Mouse (Mus musculus) stomach, embryonic 16.5 days (tissue): ENCODE data around the gene Plxnd1. TPM values are rescaled to one million over a fixed set of nuclear protein-coding genes. Genes with fewer than 3 reads are reported as not detected.
A peak's percentile ranks its signal among the peaks of the same experiment; 100 is the strongest.

Experiments
- ATAC-seq: fragments of 200-750 bp; cut with Nextera tagmentation; 2 replicates; pipeline ENCODE4 v1.8.0; 2017; ENCODE audit warnings: moderate number of reproducible peaks, moderate TSS enrichment; ENCODE audit not compliant: insufficient read depth, low FRiP score
- H3K27ac ChIP-seq: fragments of 300-500 bp; sonication (generic); 2 replicates; pipeline ENCODE4 v1.5.1; 2014; ENCODE audit warnings: low read length
- H3K27me3 ChIP-seq: fragments of 300-500 bp; sonication (generic); 2 replicates; pipeline ENCODE4 v1.6.1; 2014; ENCODE audit warnings: low read length, control low read depth, mixed read lengths; ENCODE audit not compliant: control insufficient read depth, insufficient read depth
- H3K36me3 ChIP-seq: fragments of 300-500 bp; sonication (generic); 2 replicates; pipeline ENCODE4 v1.6.1; 2014; ENCODE audit warnings: low read length; ENCODE audit not compliant: control insufficient read depth, insufficient read depth
- H3K4me1 ChIP-seq: fragments of 300-500 bp; sonication (generic); 2 replicates; pipeline ENCODE4 v1.6.1; 2014; ENCODE audit warnings: low read length, control low read depth, mixed read lengths; ENCODE audit not compliant: control insufficient read depth, insufficient read depth
- H3K4me2 ChIP-seq: fragments of 300-500 bp; sonication (generic); 2 replicates; pipeline ENCODE4 v1.6.1; 2014; ENCODE audit warnings: low read depth, low read length, mixed read lengths
- H3K4me3 ChIP-seq: fragments of 300-500 bp; sonication (generic); replicated peaks from 2 replicates; pipeline ENCODE4 v1.5.1; 2014; ENCODE audit warnings: mild to moderate bottlenecking, low read length
- H3K9ac ChIP-seq: fragments of 300-500 bp; sonication (generic); 2 replicates; pipeline ENCODE4 v1.6.1; 2014; ENCODE audit warnings: low read length
- H3K9me3 ChIP-seq: fragments of 300-500 bp; sonication (generic); replicated peaks from 2 replicates; pipeline ENCODE4 v1.6.1; 2016; ENCODE audit warnings: low read length, control low read depth; ENCODE audit not compliant: control insufficient read depth
- whole genome bisulfite sequencing: fragments of 180-500 bp; shearing (Covaris S2); extraction: QIAGEN DNeasy Blood & Tissue Kit; methylation state at CpG from one replicate; pipeline ENCODE4 v1.1.7; 2014; 5-methylcytosine and 5-hydroxymethylcytosine counted together
- polyA plus RNA-seq: library from polyadenylated mRNA; unstranded; fragments of >200 nt; fragmentation: Nextera tagmentation; extraction: Ambion mirVana; gene quantifications from 2 replicates; pipeline ENCODE4 v1.2.1, GENCODE M21; 2015

The Plxnd1 gene
- polyA plus RNA-seq, 1 experiment from 2014 or later, result 27.7 TPM

- Histone ChIP-seq H3K27ac (peak overlapping the region; percentile 64; the same call in 1 of the 2 replicates), H3K4me2 (no peak overlapping the region), H3K4me3 (no peak overlapping the region), H3K36me3 (no peaks in the 10 kb centered on the region), H3K9me3 (no peaks in the 10 kb centered on the region), H3K4me1 (peaks cover 36% of the 10 kb centered on the region), H3K9ac (peak overlapping the region; percentile 43; the same call in 1 of the 2 replicates), H3K27me3 (no peaks in the 10 kb centered on the region)
- ATAC-seq, result no peak
- 87% methylated on average over 9 of the region's 9 CpGs for WGBS
These were observed 36.4 kb downstream of the Plxnd1 start for GRCm38 (mm10) chr6:115958445-115958844.

GRCm38 (mm10) chr6:115957681-115958080 is 37.1 kb downstream of the Plxnd1 start:
- Histone ChIP-seq H3K27me3 (no peaks in the 10 kb centered on the region), H3K9me3 (no peaks in the 10 kb centered on the region), H3K36me3 (no peaks in the 10 kb centered on the region), H3K4me1 (peaks cover 36% of the 10 kb centered on the region), H3K4me3 (no peak overlapping the region), H3K27ac (peak overlapping the region; percentile 74; the same call in 1 of the 2 replicates), H3K9ac (peak overlapping the region; percentile 44), H3K4me2 (no peak overlapping the region)
- WGBS, result 53% methylated on average over 6 of the region's 6 CpGs
- ATAC-seq, result no peak

- no peak overlapping the region for H3K4me2 ChIP-seq
- no peaks in the 10 kb centered on the region for H3K9me3 ChIP-seq
- no peaks in the 10 kb centered on the region for H3K27me3 ChIP-seq
- peaks cover 36% of the 10 kb centered on the region for H3K4me1 ChIP-seq
- H3K36me3 ChIP-seq, result no peaks in the 10 kb centered on the region
- peak overlapping the region; percentile 74 for H3K27ac ChIP-seq
- peak overlapping the region; percentile 44; the same call in 1 of the 2 replicates for H3K9ac ChIP-seq
- whole genome bisulfite sequencing, result 34% methylated on average over 16 of the region's 16 CpGs
- ATAC-seq, result peak; percentile 54
- no peak overlapping the region for H3K4me3 ChIP-seq
These were observed 37.7 kb downstream of the Plxnd1 start for GRCm38 (mm10) chr6:115956922-115957601.

- Histone ChIP-seq H3K27ac (peak overlapping the region; percentile 74), H3K4me1 (peaks cover 36% of the 10 kb centered on the region), H3K9me3 (no peaks in the 10 kb centered on the region), H3K4me3 (no peak overlapping the region), H3K27me3 (no peaks in the 10 kb centered on the region), H3K36me3 (no peaks in the 10 kb centered on the region), H3K9ac (no peak overlapping the region), H3K4me2 (no peak overlapping the region)
- no peak for ATAC-seq
- WGBS, result 48% methylated on average over 13 of the region's 13 CpGs
These were observed 38.3 kb downstream of the Plxnd1 start for GRCm38 (mm10) chr6:115956418-115956921.

- Histone ChIP-seq H3K4me3 (no peak overlapping the region), H3K36me3 (no peaks in the 10 kb centered on the region), H3K4me1 (peaks cover 36% of the 10 kb centered on the region), H3K9ac (no peak overlapping the region), H3K9me3 (no peaks in the 10 kb centered on the region), H3K4me2 (no peak overlapping the region), H3K27ac (no peak overlapping the region), H3K27me3 (no peaks in the 10 kb centered on the region)
- 79% methylated on average over 11 of the region's 11 CpGs for WGBS
- ATAC-seq, result no peak
These were observed 39.1 kb downstream of the Plxnd1 start for GRCm38 (mm10) chr6:115955664-115956063.

- Histone ChIP-seq H3K27me3 (no peaks in the 10 kb centered on the region), H3K36me3 (no peaks in the 10 kb centered on the region), H3K4me2 (no peak overlapping the region), H3K27ac (no peak overlapping the region), H3K4me1 (peaks cover 36% of the 10 kb centered on the region), H3K4me3 (no peak overlapping the region), H3K9ac (no peak overlapping the region), H3K9me3 (no peaks in the 10 kb centered on the region)
- no peak for ATAC-seq
- 93% methylated on average over 4 of the region's 4 CpGs for WGBS
These were observed 39.6 kb downstream of the Plxnd1 start for GRCm38 (mm10) chr6:115955169-115955568.

- ATAC-seq, result no peak
- Histone ChIP-seq H3K4me1 (peaks cover 34% of the 10 kb centered on the region), H3K27ac (no peak overlapping the region; the same call in 1 of the 2 replicates), H3K9me3 (no peaks in the 10 kb centered on the region), H3K36me3 (no peaks in the 10 kb centered on the region), H3K27me3 (no peaks in the 10 kb centered on the region), H3K9ac (no peak overlapping the region), H3K4me2 (no peak overlapping the region), H3K4me3 (no peak overlapping the region)
- 78% methylated on average over 9 of the region's 9 CpGs for WGBS
These were observed 40.2 kb downstream of the Plxnd1 start for GRCm38 (mm10) chr6:115954506-115955074.

GRCm38 (mm10) chr6:115946389-115946788 is 48.4 kb downstream of the Plxnd1 start:
- no peak for ATAC-seq
- Histone ChIP-seq H3K27ac (no peak overlapping the region), H3K4me1 (no peaks in the 10 kb centered on the region; the same call in 1 of the 2 replicates), H3K27me3 (no peaks in the 10 kb centered on the region), H3K4me2 (no peak overlapping the region), H3K9ac (no peak overlapping the region), H3K4me3 (no peak overlapping the region), H3K9me3 (no peaks in the 10 kb centered on the region), H3K36me3 (no peaks in the 10 kb centered on the region)
- WGBS, result 44% methylated on average over 6 of the region's 6 CpGs

GRCm38 (mm10) chr6:115945633-115946032 is 49.2 kb downstream of the Plxnd1 start:
- Histone ChIP-seq H3K4me2 (no peak overlapping the region), H3K9ac (no peak overlapping the region), H3K27ac (no peak overlapping the region), H3K27me3 (no peaks in the 10 kb centered on the region), H3K36me3 (no peaks in the 10 kb centered on the region), H3K9me3 (no peaks in the 10 kb centered on the region), H3K4me1 (peaks cover 5% of the 10 kb centered on the region), H3K4me3 (no peak overlapping the region)
- WGBS, result 79% methylated on average over 8 of the region's 8 CpGs
- ATAC-seq, result no peak
